Mouse (Mus musculus) neural tube, embryonic 15.5 days (tissue): ENCODE data around the gene Cbx7. TPM values are rescaled to one million over a fixed set of nuclear protein-coding genes. Genes with fewer than 3 reads are reported as not detected.

Source experiments
- ATAC-seq: fragments of 200-750 bp; cut with Nextera tagmentation; 2 replicates; pipeline ENCODE4 v1.8.0; 2017; ENCODE audit warnings: mild to moderate bottlenecking, moderate TSS enrichment, moderate library complexity; ENCODE audit not compliant: low FRiP score
- H3K27ac ChIP-seq: fragments of 300-500 bp; sonication (generic); replicated peaks from 2 replicates; pipeline ENCODE4 v1.5.1; 2015; ENCODE audit warnings: mild to moderate bottlenecking, inconsistent platforms
- H3K27me3 ChIP-seq: fragments of 300-500 bp; sonication (generic); replicated peaks from 2 replicates; pipeline ENCODE4 v1.6.1; 2015; ENCODE audit warnings: inconsistent platforms
- H3K36me3 ChIP-seq: fragments of 300-500 bp; sonication (generic); 2 replicates; pipeline ENCODE4 v1.6.1; 2015; ENCODE audit warnings: inconsistent platforms
- H3K4me1 ChIP-seq: fragments of 300-500 bp; sonication (generic); 2 replicates; pipeline ENCODE4 v1.6.1; 2015; ENCODE audit warnings: inconsistent platforms
- H3K4me2 ChIP-seq: fragments of 300-500 bp; sonication (generic); 2 replicates; pipeline ENCODE4 v1.6.1; 2015; ENCODE audit warnings: inconsistent platforms, mild to moderate bottlenecking, moderate library complexity
- H3K4me3 ChIP-seq: fragments of 300-500 bp; sonication (generic); replicated peaks from 2 replicates; pipeline ENCODE4 v1.5.1; 2015; ENCODE audit warnings: mild to moderate bottlenecking, inconsistent platforms
- H3K9ac ChIP-seq: fragments of 300-500 bp; sonication (generic); replicated peaks from 2 replicates; pipeline ENCODE4 v1.6.1; 2015; ENCODE audit warnings: mild to moderate bottlenecking, inconsistent platforms
- H3K9me3 ChIP-seq: fragments of 300-500 bp; sonication (generic); replicated peaks from 2 replicates; pipeline ENCODE4 v1.6.1; 2016; ENCODE audit warnings: inconsistent platforms
- WGBS: fragments of 180-500 bp; shearing (Covaris S2); methylation state at CpG from one replicate; pipeline ENCODE4 v1.1.7; 2015; ENCODE audit warnings: mixed read lengths; 5-methylcytosine and 5-hydroxymethylcytosine counted together
- polyA plus RNA-seq: library from polyadenylated mRNA; unstranded; fragments of >200 nt; fragmentation: Nextera tagmentation; extraction: Ambion mirVana; gene quantifications from 2 replicates; pipeline ENCODE4 v1.2.1, GENCODE M21; 2015

Cbx7 gene
- polyA plus RNA-seq, 1 experiment from 2014 or later: 4.6 TPM

DNA sequence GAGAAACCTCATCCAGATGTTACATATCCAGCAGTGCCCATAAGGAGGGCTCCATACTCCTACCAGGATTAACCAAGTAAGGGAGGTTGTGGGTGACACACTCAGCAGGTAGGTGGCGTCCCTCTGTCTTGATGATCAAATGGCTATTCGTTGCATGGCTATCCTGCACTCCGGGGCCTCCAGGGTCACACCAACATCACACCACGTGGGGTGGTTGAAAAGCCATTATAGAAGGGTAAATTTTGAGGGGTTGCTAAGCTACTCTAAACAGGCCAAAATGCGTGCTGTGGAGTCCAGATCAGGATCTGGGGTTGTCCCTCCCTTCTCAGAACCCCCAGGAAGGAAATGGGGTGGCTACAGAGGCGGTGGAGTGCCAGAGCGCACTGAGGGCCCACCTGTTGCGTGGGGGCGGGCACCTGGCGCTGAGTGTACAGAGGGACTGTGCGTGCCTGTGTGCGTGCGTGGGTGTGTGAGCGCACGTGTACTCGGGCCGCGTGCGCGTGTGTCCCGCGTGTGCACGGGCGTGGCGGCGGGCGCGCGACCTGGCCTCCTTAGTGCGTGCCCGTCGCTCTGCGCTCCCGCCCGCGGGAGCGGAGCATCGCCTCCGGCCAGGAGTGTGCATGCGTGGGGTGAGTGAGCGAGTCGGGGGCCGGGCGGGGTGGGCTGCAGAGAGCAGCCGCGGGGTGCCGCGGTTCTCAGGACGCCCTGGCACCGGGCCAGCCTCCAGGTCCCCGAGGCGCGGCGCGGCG is 41.0 kb upstream of the Cbx7 start:
- H3K9ac ChIP-seq: peak overlapping the region; percentile 72
- H3K27ac ChIP-seq: peak overlapping the region; percentile 82
- H3K36me3 ChIP-seq: no peaks in the 10 kb centered on the region
- peak overlapping the region; percentile 92 for H3K4me2 ChIP-seq
- 2% methylated on average over 32 of the region's 56 CpGs for WGBS
- H3K4me1 ChIP-seq: peaks cover 49% of the 10 kb centered on the region
- H3K9me3 ChIP-seq: no peaks in the 10 kb centered on the region
- H3K27me3 ChIP-seq: peaks cover 50% of the 10 kb centered on the region
- peak overlapping the region; percentile 67 for H3K4me3 ChIP-seq
- ATAC-seq: peak; percentile 79

DNA sequence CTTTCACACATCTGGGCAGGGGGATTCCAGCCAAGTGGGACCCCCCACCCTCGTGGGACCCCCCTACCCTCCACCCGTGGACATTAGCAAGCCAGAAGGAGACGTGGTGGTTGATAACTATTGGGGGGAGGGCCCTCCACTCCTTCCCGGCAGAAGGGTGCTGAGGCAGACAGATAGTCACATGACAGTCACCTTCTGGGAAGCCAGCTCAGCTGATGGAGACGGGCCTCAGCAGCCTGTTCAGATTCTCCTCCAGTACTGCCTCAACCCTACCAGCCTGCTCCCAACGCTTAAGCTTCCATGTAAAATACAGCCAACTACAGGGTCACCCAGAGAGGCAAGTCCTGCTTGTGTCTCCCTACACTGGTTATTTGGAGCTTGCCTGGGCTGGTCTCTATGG is 40.3 kb upstream of the Cbx7 start:
- H3K27ac ChIP-seq: no peak overlapping the region
- H3K27me3 ChIP-seq: peaks cover 42% of the 10 kb centered on the region
- no peak for ATAC-seq
- peak overlapping the region; percentile 67 for H3K4me3 ChIP-seq
- H3K36me3 ChIP-seq: no peaks in the 10 kb centered on the region
- 28% methylated on average over 6 of the region's 6 CpGs for WGBS
- peak overlapping the region; percentile 92 for H3K4me2 ChIP-seq
- H3K4me1 ChIP-seq: peaks cover 49% of the 10 kb centered on the region
- no peaks in the 10 kb centered on the region for H3K9me3 ChIP-seq
- H3K9ac ChIP-seq: no peak overlapping the region

DNA sequence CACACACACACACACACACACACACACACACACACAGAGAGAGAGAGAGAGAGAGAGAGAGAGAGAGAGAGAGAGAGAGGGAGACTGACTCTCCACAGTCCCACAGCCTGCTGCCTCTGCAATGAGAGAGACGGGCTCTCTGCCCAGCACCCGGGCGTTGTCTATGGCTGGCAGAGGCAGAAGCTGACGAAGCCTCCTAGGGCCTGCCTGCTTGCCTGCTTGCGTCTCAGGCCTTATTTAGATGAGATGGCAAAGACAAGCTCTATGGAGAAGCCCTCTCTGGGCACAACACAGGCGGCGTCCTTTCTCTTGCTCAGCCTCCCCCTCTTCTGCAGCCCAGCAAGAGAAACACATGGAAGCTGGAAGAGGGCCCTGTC is 39.3 kb upstream of the Cbx7 start:
- Histone ChIP-seq H3K36me3 (no peaks in the 10 kb centered on the region), H3K9ac (no peak overlapping the region), H3K27ac (no peak overlapping the region), H3K4me1 (peaks cover 46% of the 10 kb centered on the region), H3K4me2 (peak overlapping the region; percentile 92), H3K9me3 (no peaks in the 10 kb centered on the region), H3K4me3 (no peak overlapping the region), H3K27me3 (peaks cover 32% of the 10 kb centered on the region)
- 18% methylated on average over 7 of the region's 7 CpGs for WGBS
- ATAC-seq: no peak

DNA sequence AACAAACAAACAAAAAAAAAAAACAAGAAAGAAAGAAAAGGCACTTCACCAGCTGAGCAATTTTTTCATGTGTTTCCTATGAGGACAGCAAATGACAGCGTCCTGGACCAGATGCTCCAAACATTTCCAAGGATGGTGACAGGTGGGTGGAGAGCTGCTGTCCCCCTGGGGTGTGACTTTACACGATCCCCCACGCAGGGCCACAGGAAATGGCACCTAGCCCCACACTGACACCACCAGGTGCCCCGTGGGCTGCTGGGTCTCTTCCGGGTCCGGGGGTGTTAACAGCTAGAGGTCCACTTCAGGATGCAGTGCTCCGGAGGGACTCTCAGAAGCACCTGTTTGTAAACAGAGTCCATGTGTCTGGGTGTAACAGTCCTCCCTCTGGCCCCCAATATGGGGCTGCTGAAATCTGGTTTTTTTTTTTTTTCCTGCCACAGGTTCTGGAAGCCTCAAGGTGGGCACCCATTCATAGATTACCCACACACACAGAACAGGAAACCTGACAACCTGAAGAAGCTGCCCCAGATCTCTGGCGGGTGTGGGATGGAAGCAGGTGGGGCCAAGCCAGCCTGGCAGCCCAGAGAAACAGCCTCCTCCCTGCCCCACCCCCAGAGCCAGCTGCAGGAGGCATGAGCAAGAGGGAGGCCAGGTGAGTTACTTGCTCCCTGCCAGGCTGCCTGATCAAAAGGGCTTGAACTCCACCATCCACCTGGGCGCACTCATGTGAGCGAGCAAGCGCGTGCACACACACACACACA is 38.7 kb upstream of the Cbx7 start:
- Histone ChIP-seq H3K4me3 (no peak overlapping the region), H3K4me2 (peak overlapping the region; percentile 92; the same call in 1 of the 2 replicates), H3K4me1 (peaks cover 46% of the 10 kb centered on the region), H3K27ac (no peak overlapping the region), H3K9me3 (no peaks in the 10 kb centered on the region), H3K9ac (no peak overlapping the region), H3K27me3 (peaks cover 26% of the 10 kb centered on the region), H3K36me3 (no peaks in the 10 kb centered on the region)
- ATAC-seq: no peak
- 49% methylated on average over 8 of the region's 12 CpGs for WGBS

DNA sequence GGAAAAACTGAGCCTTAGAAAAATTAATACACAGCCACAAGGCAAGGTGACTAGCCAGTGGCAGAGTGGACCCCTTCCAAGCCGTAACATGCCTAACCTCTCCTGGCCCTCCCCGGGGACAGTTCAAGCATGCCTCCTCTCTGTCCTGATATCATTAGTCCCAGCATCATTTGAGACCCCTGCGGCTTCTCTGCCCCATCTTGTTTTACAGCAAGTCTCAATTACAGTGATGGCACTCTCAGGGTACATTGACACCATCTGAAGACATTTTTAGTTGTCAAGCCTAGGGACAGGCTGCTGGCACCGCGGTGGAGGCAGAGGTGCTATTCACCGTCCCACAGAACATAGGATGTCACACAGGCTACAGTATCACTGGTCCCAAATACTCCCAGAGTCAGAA is 37.5 kb upstream of the Cbx7 start:
- peaks cover 16% of the 10 kb centered on the region; the same call in 1 of the 2 replicates for H3K27me3 ChIP-seq
- H3K4me2 ChIP-seq: no peak overlapping the region
- H3K36me3 ChIP-seq: no peaks in the 10 kb centered on the region
- H3K9me3 ChIP-seq: no peaks in the 10 kb centered on the region
- no peak for ATAC-seq
- 74% methylated on average over 6 of the region's 6 CpGs for WGBS
- H3K27ac ChIP-seq: no peak overlapping the region
- no peak overlapping the region for H3K9ac ChIP-seq
- H3K4me1 ChIP-seq: peaks cover 37% of the 10 kb centered on the region
- H3K4me3 ChIP-seq: no peak overlapping the region

DNA sequence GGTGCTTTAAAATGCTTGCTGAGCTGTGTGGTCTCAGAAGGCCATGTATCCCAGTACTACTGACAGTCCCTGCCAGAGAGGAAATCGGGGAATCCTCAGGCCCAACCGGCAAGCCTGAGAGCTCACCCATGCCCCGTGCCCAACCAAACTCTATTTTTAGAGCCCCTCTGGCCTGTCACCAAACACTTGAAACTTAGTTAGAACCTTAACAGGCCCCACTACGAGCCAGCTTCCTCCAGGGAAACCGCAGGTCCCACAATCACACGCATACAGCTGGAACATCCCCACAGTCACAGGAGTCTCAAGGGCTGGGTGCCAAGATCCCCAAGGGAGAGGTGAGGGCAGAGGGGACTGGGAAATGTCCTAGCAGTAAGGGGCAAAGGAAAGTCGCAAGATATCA is 35.2 kb upstream of the Cbx7 start:
- Histone ChIP-seq H3K27ac (no peak overlapping the region), H3K9ac (no peak overlapping the region), H3K36me3 (no peaks in the 10 kb centered on the region), H3K27me3 (peaks cover 9% of the 10 kb centered on the region; the same call in 1 of the 2 replicates), H3K4me2 (no peak overlapping the region), H3K4me3 (no peak overlapping the region), H3K4me1 (peaks cover 17% of the 10 kb centered on the region; the same call in 1 of the 2 replicates), H3K9me3 (no peaks in the 10 kb centered on the region)
- 79% methylated on average over 7 of the region's 7 CpGs for WGBS
- ATAC-seq: no peak

DNA sequence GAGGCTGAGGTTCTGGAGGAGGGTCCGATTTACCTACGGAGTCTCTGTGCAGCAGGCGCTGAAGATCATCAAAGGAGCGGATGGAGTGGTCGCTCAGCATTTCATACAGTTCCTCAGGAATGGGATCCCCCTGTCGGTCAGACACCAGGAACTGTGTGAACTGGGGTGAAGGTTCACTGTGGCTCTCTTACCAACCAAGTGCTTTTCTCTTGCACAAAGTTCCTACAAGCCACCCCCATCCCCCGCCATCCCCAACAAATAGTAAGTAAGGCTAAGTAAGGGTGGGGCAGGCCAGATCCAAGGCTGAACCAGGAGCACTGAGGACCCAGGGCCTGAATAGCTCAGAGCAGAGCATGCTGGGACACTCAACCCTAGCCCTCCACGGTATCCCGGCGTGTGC is 34.5 kb upstream of the Cbx7 start:
- WGBS: 77% methylated on average over 10 of the region's 10 CpGs
- Histone ChIP-seq H3K9me3 (no peaks in the 10 kb centered on the region), H3K9ac (no peak overlapping the region), H3K27ac (no peak overlapping the region), H3K4me1 (peaks cover 15% of the 10 kb centered on the region; the same call in 1 of the 2 replicates), H3K27me3 (peaks cover 2% of the 10 kb centered on the region; the same call in 1 of the 2 replicates), H3K4me2 (no peak overlapping the region), H3K4me3 (no peak overlapping the region), H3K36me3 (no peaks in the 10 kb centered on the region)
- ATAC-seq: no peak

DNA sequence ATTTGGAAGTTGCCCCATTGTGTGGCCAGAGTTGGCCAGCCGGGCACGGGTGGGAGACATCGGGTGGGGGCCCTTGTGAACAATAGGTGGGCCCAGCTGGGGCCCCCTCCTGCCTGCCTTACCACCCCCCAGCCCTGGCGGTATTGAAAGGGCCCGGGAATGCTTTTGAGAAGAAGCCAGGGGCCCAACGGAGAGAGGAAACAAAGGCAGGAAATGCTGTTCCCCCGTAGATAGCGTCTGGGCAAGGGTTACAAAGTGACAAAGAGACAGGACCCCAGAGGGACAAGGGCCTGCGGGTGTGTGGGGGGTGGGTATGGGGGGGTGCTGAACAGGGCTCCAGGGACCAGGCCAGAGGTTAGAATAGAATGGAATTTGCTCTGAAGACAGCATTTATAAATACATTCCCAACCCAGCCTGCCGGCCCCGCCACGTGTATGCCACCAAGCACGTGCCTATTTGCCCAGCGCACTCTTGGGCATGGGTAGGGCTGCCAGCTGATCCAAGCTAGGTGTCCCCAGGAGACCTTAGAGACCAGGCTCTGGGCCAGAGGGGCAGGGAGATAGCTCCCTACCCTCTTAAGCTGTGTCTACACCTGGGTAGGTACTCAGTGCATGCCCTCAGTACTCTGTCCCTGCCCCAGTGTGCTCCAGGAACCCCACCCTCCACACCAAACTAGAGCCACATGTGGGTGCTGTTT is 33.9 kb upstream of the Cbx7 start:
- WGBS: 20% methylated on average over 14 of the region's 14 CpGs
- Histone ChIP-seq H3K27me3 (no peaks in the 10 kb centered on the region), H3K4me2 (no peak overlapping the region), H3K9me3 (no peaks in the 10 kb centered on the region), H3K4me1 (peaks cover 12% of the 10 kb centered on the region; the same call in 1 of the 2 replicates), H3K9ac (no peak overlapping the region), H3K27ac (no peak overlapping the region), H3K36me3 (no peaks in the 10 kb centered on the region), H3K4me3 (no peak overlapping the region)
- ATAC-seq: no peak

DNA sequence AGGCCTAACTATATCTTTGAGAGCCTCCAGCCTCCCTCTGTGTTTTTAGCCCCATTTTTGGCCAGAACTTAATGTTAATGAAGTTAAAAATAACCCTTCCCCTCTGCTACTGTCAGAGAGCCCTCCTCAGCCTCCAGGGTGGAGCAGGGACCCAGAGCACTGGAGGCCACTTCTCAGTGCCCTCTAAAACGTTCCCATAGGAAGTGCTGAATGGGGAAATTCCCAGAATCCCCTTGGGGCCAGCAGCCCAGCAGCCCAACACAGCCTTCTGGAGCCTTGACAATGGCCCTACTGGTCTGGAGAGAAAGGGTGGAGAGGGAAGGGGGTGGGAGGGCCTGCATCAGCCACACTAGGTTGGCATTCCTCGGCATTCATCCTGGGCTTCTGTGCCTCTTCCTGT is 32.7 kb upstream of the Cbx7 start:
- ATAC-seq: no peak
- Histone ChIP-seq H3K4me3 (no peak overlapping the region), H3K9ac (no peak overlapping the region), H3K4me2 (no peak overlapping the region), H3K9me3 (no peaks in the 10 kb centered on the region), H3K27me3 (no peaks in the 10 kb centered on the region), H3K27ac (no peak overlapping the region), H3K4me1 (peaks cover 12% of the 10 kb centered on the region; the same call in 1 of the 2 replicates), H3K36me3 (no peaks in the 10 kb centered on the region)
- whole genome bisulfite sequencing: 53% methylated on average over 2 of the region's 2 CpGs

DNA sequence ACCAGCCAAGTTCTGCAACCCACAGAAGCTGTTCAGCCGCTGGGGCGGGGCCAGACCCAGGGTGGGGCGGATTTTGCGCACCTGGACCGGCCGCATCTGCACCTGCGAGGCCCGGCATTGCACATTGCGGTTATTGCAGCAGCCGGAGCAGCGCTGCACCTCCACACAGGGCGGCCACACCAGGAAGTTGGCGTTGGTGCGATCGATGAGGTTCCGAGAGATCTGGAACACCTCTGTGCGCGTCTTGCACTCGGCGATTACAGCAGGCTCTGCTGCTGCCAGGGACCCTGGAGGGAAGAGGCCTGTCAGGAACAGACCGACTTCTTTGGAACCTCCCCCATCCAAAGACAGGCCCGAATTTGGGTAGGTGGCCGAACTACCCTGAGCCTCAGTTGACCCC is 30.7 kb upstream of the Cbx7 start:
- H3K4me2 ChIP-seq: no peak overlapping the region
- H3K9ac ChIP-seq: no peak overlapping the region
- no peaks in the 10 kb centered on the region for H3K9me3 ChIP-seq
- H3K27ac ChIP-seq: no peak overlapping the region
- H3K36me3 ChIP-seq: no peaks in the 10 kb centered on the region
- WGBS: 92% methylated on average over 23 of the region's 23 CpGs
- no peak overlapping the region for H3K4me3 ChIP-seq
- no peak for ATAC-seq
- H3K27me3 ChIP-seq: no peaks in the 10 kb centered on the region
- peaks cover 12% of the 10 kb centered on the region; the same call in 1 of the 2 replicates for H3K4me1 ChIP-seq

DNA sequence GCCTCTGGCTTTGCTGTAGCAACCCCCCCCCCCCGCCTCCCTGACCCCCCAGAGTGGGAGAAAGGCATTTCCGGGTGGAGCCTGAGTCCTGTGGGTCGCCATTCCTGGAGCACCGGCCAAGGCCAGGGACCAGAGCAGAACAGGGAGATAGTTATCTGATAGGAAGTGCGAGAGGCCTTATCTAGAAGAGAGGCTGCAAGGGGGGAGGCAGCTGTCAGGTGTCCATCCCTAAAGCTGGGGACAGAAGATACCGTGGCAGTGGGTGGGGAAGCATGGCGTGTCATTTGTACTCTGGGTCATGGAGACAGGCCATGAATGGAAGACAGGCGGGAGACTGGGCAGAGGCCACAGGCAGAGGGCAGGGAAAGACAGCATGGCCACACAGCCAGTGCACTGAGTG is 29.8 kb upstream of the Cbx7 start:
- H3K4me1 ChIP-seq: peaks cover 12% of the 10 kb centered on the region; the same call in 1 of the 2 replicates
- H3K36me3 ChIP-seq: no peaks in the 10 kb centered on the region
- H3K27ac ChIP-seq: no peak overlapping the region
- H3K9ac ChIP-seq: no peak overlapping the region
- ATAC-seq: no peak
- H3K9me3 ChIP-seq: no peaks in the 10 kb centered on the region
- no peak overlapping the region for H3K4me3 ChIP-seq
- no peaks in the 10 kb centered on the region for H3K27me3 ChIP-seq
- no peak overlapping the region for H3K4me2 ChIP-seq
- whole genome bisulfite sequencing: 68% methylated on average over 8 of the region's 8 CpGs
